In the genomic region with DNA sequence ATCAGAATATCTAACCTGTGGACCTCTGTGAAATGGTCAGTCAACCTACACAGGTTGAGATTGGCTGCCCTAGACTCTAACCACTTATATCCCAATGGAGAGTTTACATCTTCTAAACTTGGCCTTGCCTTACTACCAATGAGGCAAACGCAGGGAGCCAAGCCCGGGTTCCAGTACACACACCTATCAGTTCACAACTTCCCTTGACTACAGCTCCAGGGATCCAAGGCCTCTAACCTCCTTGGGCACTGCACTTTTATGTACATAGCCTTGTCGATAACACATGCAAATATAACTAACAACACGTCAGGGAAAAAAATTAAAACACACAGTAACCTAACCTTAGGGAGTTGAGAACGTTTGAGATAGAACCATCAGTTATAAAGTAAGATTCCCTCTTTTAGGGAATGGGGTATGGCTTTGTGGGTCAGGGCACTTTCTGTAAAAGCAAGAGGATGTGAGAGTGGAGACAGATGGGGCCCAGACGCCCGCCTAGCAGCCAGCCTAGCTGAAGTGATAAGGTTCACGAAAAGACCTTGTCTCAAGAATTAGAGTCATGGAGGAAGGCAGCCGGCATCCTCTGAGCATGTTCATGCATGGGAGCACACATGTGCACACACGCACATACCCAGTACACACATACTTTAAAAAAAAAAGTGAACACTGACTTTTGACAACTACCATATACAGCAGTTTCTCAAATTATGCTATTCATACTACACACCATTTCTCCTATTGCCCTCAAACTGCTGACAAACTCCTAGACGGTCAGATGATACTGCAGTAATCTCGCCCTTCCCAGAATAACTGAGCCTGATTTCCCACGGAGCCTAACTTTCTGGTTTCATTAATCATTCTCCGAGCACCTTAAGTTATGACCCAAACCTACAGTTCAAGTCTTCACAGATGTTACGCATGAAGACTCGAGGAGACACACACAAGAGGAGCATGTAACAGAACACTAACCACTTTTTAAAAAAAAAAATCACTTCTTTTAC, we compare ENCODE assay signal across 15 mouse cellular contexts. TPM values are rescaled to one million over a fixed set of nuclear protein-coding genes. Genes with fewer than 3 reads are reported as not detected.
A peak's percentile ranks its signal among the peaks of the same experiment; 100 is the strongest.
DNase-seq lines count a peak whose midpoint lies in the region; ATAC-seq and TF ChIP-seq lines count a peak whose summit lies in the region.
"Had no signal": no experiment of that assay in that cellular context is flagged by ENCODE, and none has a peak within 500 bp of the region (broad histone marks: within the 10 kb centered on the region; RNA-seq: fewer than 3 reads in every experiment).

No protein-coding gene starts in this region.

- no peaks in the 10 kb centered on the region; the same call in 1 of the 2 replicates for H3K36me3 ChIP-seq in kidney, adult 2 months (ENCODE audit: control insufficient read depth, insufficient read depth, low read length)
- H3K36me3 ChIP-seq in liver, embryonic 12.5 days = peaks cover 6% of the 10 kb centered on the region; the same call in 1 of the 2 replicates
- H3K36me3 ChIP-seq in forebrain, embryonic 10.5 days (replicated peaks) = peaks cover 22% of the 10 kb centered on the region
- H3K36me3 ChIP-seq: limb, embryonic 15.5 days had no signal

- no peak for TF ChIP-seq POLR2A in kidney, adult 2 months (IDR thresholded peaks at IDR 0.05; ENCODE audit: low read depth, low read length)

- WGBS in kidney, adult 2 months = 56% methylated on average over 16 of the region's 16 CpGs
- 57% methylated on average over 16 of the region's 16 CpGs for WGBS in liver, embryonic 12.5 days (ENCODE audit: insufficient replicate concordance)
- 92% methylated on average over 16 of the region's 16 CpGs for WGBS in forebrain, embryonic 10.5 days

- TF ChIP-seq CTCF in kidney, adult 2 months (conservative IDR thresholded peaks at IDR 0.05; ENCODE audit: insufficient read depth, insufficient read length, low read depth, low read length) = no peak

- no peaks in the 10 kb centered on the region for H3K9me3 ChIP-seq in liver, embryonic 12.5 days (replicated peaks)
- 0 out of 2 replicates have a peak, but pooled peaks cover 3% of the 10 kb centered on the region for H3K9me3 ChIP-seq in forebrain, embryonic 10.5 days
- H3K9me3 ChIP-seq: forebrain, embryonic 15.5 days; limb, embryonic 15.5 days had no signal

- H3K9ac ChIP-seq in liver, embryonic 12.5 days = no peak overlapping the region
- H3K9ac ChIP-seq: forebrain, embryonic 15.5 days; limb, embryonic 15.5 days had no signal

- 0 out of 2 replicates have a peak, but pooled peaks have one; percentile 32 for ATAC-seq in liver, embryonic 12.5 days
- ATAC-seq: forebrain, embryonic 15.5 days; hindbrain, postnatal 0 days had no signal

- H3K4me3 ChIP-seq in kidney, adult 2 months (ENCODE audit: insufficient read depth, low read depth, low read length) = no peak overlapping the region
- no peak overlapping the region for H3K4me3 ChIP-seq in liver, embryonic 12.5 days
- H3K4me3 ChIP-seq in forebrain, embryonic 10.5 days = no peak overlapping the region
- H3K4me3 ChIP-seq: forebrain, embryonic 15.5 days; limb, embryonic 15.5 days had no signal

- H3K27me3 ChIP-seq in kidney, adult 2 months (replicated peaks; ENCODE audit: control insufficient read depth, insufficient read depth, low read length) = no peaks in the 10 kb centered on the region
- H3K27me3 ChIP-seq in liver, embryonic 12.5 days (replicated peaks) = no peaks in the 10 kb centered on the region
- no peaks in the 10 kb centered on the region for H3K27me3 ChIP-seq in forebrain, embryonic 10.5 days (ENCODE audit: poor library complexity, severe bottlenecking)
- H3K27me3 ChIP-seq: forebrain, embryonic 15.5 days; limb, embryonic 15.5 days had no signal

- peak overlapping the region; percentile 38; the same call in 1 of the 2 replicates for H3K27ac ChIP-seq in kidney, adult 2 months (ENCODE audit: insufficient read depth, low read depth, low read length)
- no peak overlapping the region for H3K27ac ChIP-seq in liver, embryonic 12.5 days
- no peak overlapping the region for H3K27ac ChIP-seq in forebrain, embryonic 10.5 days
- H3K27ac ChIP-seq: forebrain, embryonic 15.5 days; hindbrain, postnatal 0 days; limb, embryonic 15.5 days had no signal

- H3K4me2 ChIP-seq in liver, embryonic 12.5 days = no peak overlapping the region
- H3K4me2 ChIP-seq: forebrain, embryonic 15.5 days; limb, embryonic 15.5 days had no signal

- DNase-seq in kidney, adult 2 months = peak; percentile 65
- DNase-seq in kidney, adult 18-20 months = no peak
- peak; percentile 68 for DNase-seq in A20 (ENCODE audit: low read depth, low spot score)
- peak; percentile 30 to 33 for DNase-seq in B cell, adult 2 months
- no peak for DNase-seq in layer of hippocampus, postnatal 36 days
- no peak for DNase-seq in layer of hippocampus, adult 18-20 months (ENCODE audit: low spot score in 2 of 2)
- no peak for DNase-seq in forebrain, embryonic 10.5 days (ENCODE audit: extremely low spot score, low spot score)
- DNase-seq: cerebellum, postnatal 14 days; heart, adult 18-20 months; layer of hippocampus, adult 9-11 months; thymus, postnatal 4 days had no signal

- H3K4me1 ChIP-seq in kidney, adult 2 months (ENCODE audit: control insufficient read depth, insufficient read depth, low read length) = peaks cover 8% of the 10 kb centered on the region
- H3K4me1 ChIP-seq in liver, embryonic 12.5 days = peaks cover 40% of the 10 kb centered on the region
- no peaks in the 10 kb centered on the region for H3K4me1 ChIP-seq in forebrain, embryonic 10.5 days
- H3K4me1 ChIP-seq: limb, embryonic 15.5 days had no signal

RNA-seq across cellular contexts. Expression of a gene that starts 55.7 kb away (rescaled TPM):
- 29.9 and 33.4 TPM in 2 replicates for polyA plus RNA-seq in kidney, adult 2 months (2012; rRNA removed)
- polyA plus RNA-seq in liver, embryonic 12.5 days (2016; fragmentation: Nextera tagmentation; extraction: Ambion mirVana) = 46.3 and 50.6 TPM in 2 replicates
- total RNA-seq in layer of hippocampus, postnatal 36 days (2021) = 10 to 100 TPM; 63.9 to 77.7 TPM
- 10 to 100 TPM; 63.6 to 66.7 TPM for total RNA-seq in layer of hippocampus, adult 18-20 months (2021)
- 22.5 and 28.0 TPM in 2 replicates for polyA plus RNA-seq in forebrain, embryonic 10.5 days (2016; fragmentation: Nextera tagmentation; extraction: Ambion mirVana)

Comparison
In these comparisons a context has a peak if more than half of its experiments do, and no peak if none do; other contexts are left out.
1. DNase-seq: peak in kidney, adult 2 months (single experiment), A20 (single experiment) and B cell, adult 2 months (2 of 2); none in kidney, adult 18-20 months (single experiment), layer of hippocampus, postnatal 36 days (0 of 2), layer of hippocampus, adult 18-20 months (0 of 2) and forebrain, embryonic 10.5 days (single experiment).